ENCODE assay signal across 13 mouse cellular contexts in the genomic region with DNA sequence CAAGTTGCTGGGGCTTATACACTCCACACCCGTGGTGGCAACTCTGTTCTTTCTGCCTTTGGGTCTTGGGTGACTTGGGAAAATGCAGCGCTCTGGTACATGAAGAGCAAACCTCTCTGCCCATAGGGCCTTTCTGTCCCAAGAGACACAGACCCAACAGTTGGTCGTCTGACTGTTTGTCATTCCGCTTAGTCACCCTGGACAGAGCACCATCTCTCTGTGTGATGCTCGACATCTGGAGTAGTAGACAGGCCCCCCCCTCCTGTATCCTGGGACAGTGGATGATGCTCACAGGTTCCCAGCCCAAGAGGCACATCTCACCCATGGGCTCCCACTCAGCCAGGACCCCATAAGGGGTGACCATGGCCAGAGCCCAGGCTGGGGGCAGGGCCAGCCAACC. TPM values are rescaled to one million over a fixed set of nuclear protein-coding genes. Genes with fewer than 3 reads are reported as not detected.
A peak's percentile ranks its signal among the peaks of the same experiment; 100 is the strongest.
DNase-seq lines count a peak whose midpoint lies in the region; ATAC-seq lines count a peak whose summit lies in the region.
"Had no signal": no experiment of that assay in that cellular context is flagged by ENCODE, and none has a peak within 500 bp of the region (broad histone marks: within the 10 kb centered on the region; RNA-seq: fewer than 3 reads in every experiment).

No protein-coding gene starts in this region.

- 0 out of 2 replicates have a peak overlapping the region, but pooled peaks have one; percentile 18 for H3K27ac ChIP-seq in liver, embryonic 12.5 days
- H3K27ac ChIP-seq in forebrain, embryonic 14.5 days (ENCODE audit: low read depth, low read length), result no peak overlapping the region
- peak overlapping the region; percentile 88 for H3K27ac ChIP-seq in midbrain, embryonic 10.5 days (replicated peaks)
- H3K27ac ChIP-seq: heart, embryonic 15.5 days; liver, embryonic 15.5 days had no signal

- no peaks in the 10 kb centered on the region for H3K27me3 ChIP-seq in liver, embryonic 12.5 days (replicated peaks)
- no peaks in the 10 kb centered on the region for H3K27me3 ChIP-seq in forebrain, embryonic 14.5 days (replicated peaks; ENCODE audit: control insufficient read depth, insufficient read depth, low read length)
- H3K27me3 ChIP-seq in midbrain, embryonic 10.5 days (ENCODE audit: low read depth, poor library complexity, severe bottlenecking), result no peaks in the 10 kb centered on the region
- H3K27me3 ChIP-seq: heart, embryonic 15.5 days; liver, embryonic 15.5 days; Patski had no signal

- no peaks in the 10 kb centered on the region for H3K36me3 ChIP-seq in liver, embryonic 12.5 days
- no peaks in the 10 kb centered on the region for H3K36me3 ChIP-seq in forebrain, embryonic 14.5 days (ENCODE audit: control insufficient read depth, insufficient read depth, low read length)
- peaks cover 5% of the 10 kb centered on the region; the same call in 1 of the 2 replicates for H3K36me3 ChIP-seq in midbrain, embryonic 10.5 days
- H3K36me3 ChIP-seq: heart, embryonic 15.5 days; liver, embryonic 15.5 days had no signal

- no peaks in the 10 kb centered on the region for H3K9me3 ChIP-seq in liver, embryonic 12.5 days (replicated peaks)
- no peaks in the 10 kb centered on the region for H3K9me3 ChIP-seq in forebrain, embryonic 14.5 days (replicated peaks; ENCODE audit: control insufficient read depth, low read length)
- no peaks in the 10 kb centered on the region for H3K9me3 ChIP-seq in midbrain, embryonic 10.5 days (replicated peaks)
- H3K9me3 ChIP-seq: heart, embryonic 15.5 days; liver, embryonic 15.5 days had no signal

- WGBS in liver, embryonic 12.5 days (ENCODE audit: insufficient replicate concordance), result 52% methylated on average over 5 of the region's 5 CpGs
- 64% methylated on average over 5 of the region's 5 CpGs for WGBS in forebrain, embryonic 14.5 days
- WGBS in midbrain, embryonic 10.5 days, result 70% methylated on average over 5 of the region's 5 CpGs

- no peak for ATAC-seq in liver, embryonic 12.5 days
- peak; percentile 40; the same call in 1 of the 2 replicates for ATAC-seq in forebrain, embryonic 14.5 days
- no peak for ATAC-seq in erythroblast, adult 5-6 weeks (replicated peaks; ENCODE audit: low FRiP score, poor library complexity, severe bottlenecking)
- ATAC-seq: Patski had no signal

- peaks cover 58% of the 10 kb centered on the region for H3K4me1 ChIP-seq in liver, embryonic 12.5 days
- H3K4me1 ChIP-seq in forebrain, embryonic 14.5 days (ENCODE audit: control insufficient read depth, insufficient read depth, low read length), result peaks cover 15% of the 10 kb centered on the region
- peaks cover 100% of the 10 kb centered on the region for H3K4me1 ChIP-seq in midbrain, embryonic 10.5 days

- DNase-seq in liver, result no peak
- no peak for DNase-seq in forebrain, embryonic 14.5 days (ENCODE audit: low spot score)
- DNase-seq in midbrain, embryonic 10.5 days (ENCODE audit: low spot score), result no peak
- DNase-seq in cerebellum, postnatal 10 days, result no peak
- DNase-seq in ovary, adult 18-20 months (ENCODE audit: low spot score), result no peak
- DNase-seq: cerebellum, postnatal 36 days; kidney, postnatal 14 days; lung, postnatal 36 days had no signal

- H3K4me3 ChIP-seq in liver, embryonic 12.5 days, result no peak overlapping the region
- H3K4me3 ChIP-seq in forebrain, embryonic 14.5 days (ENCODE audit: low read depth, low read length), result no peak overlapping the region
- peak overlapping the region; percentile 32; the same call in 1 of the 2 replicates for H3K4me3 ChIP-seq in midbrain, embryonic 10.5 days
- H3K4me3 ChIP-seq: heart, embryonic 15.5 days; liver, embryonic 15.5 days had no signal

- no peak overlapping the region for H3K9ac ChIP-seq in liver, embryonic 12.5 days
- peak overlapping the region; percentile 26; the same call in 1 of the 2 replicates for H3K9ac ChIP-seq in forebrain, embryonic 14.5 days (ENCODE audit: low read length)
- H3K9ac ChIP-seq: heart, embryonic 15.5 days; liver, embryonic 15.5 days had no signal

- H3K4me2 ChIP-seq in liver, embryonic 12.5 days, result no peak overlapping the region
- 0 out of 2 replicates have a peak overlapping the region, but pooled peaks have one; percentile 6 for H3K4me2 ChIP-seq in forebrain, embryonic 14.5 days (ENCODE audit: low read length)
- H3K4me2 ChIP-seq: heart, embryonic 15.5 days; liver, embryonic 15.5 days had no signal

RNA-seq across cellular contexts. Expression of gene Zfp710, which starts 38.6 kb away (rescaled TPM):
- polyA plus RNA-seq in liver, embryonic 12.5 days (2016; fragmentation: Nextera tagmentation; extraction: Ambion mirVana), result 7.2 and 8.9 TPM in 2 replicates
- polyA plus RNA-seq in forebrain, embryonic 14.5 days (2014; fragmentation: Nextera tagmentation; extraction: Ambion mirVana), result 17.6 and 18.3 TPM in 2 replicates
- 32.7 and 34.2 TPM in 2 replicates for polyA plus RNA-seq in midbrain, embryonic 10.5 days (2016; fragmentation: Nextera tagmentation; extraction: Ambion mirVana)
- total RNA-seq in erythroblast, adult 5-6 weeks (2015; ENCODE audit: low replicate concordance), result 6.9 and 8.8 TPM in 2 replicates
- total RNA-seq in erythroblast, adult 5-6 weeks (2017; ENCODE audit: low replicate concordance), result 5.1 and 6.0 TPM in 2 replicates

RNA-seq across cellular contexts. Expression of gene Idh2, which starts 51.9 kb away (rescaled TPM):
- polyA plus RNA-seq in liver, embryonic 12.5 days (2016; fragmentation: Nextera tagmentation; extraction: Ambion mirVana), result 158 and 160 TPM in 2 replicates
- polyA plus RNA-seq in forebrain, embryonic 14.5 days (2014; fragmentation: Nextera tagmentation; extraction: Ambion mirVana), result 315 and 338 TPM in 2 replicates
- 428 and 429 TPM in 2 replicates for polyA plus RNA-seq in midbrain, embryonic 10.5 days (2016; fragmentation: Nextera tagmentation; extraction: Ambion mirVana)
- 20.3 and 31.3 TPM in 2 replicates for total RNA-seq in erythroblast, adult 5-6 weeks (2015; ENCODE audit: low replicate concordance)
- 17.6 and 24.5 TPM in 2 replicates for total RNA-seq in erythroblast, adult 5-6 weeks (2017; ENCODE audit: low replicate concordance)
